Mouse (Mus musculus): ENCODE measurements around the gene Slc35e2. TPM values are rescaled to one million over a fixed set of nuclear protein-coding genes. Genes with fewer than 3 reads are reported as not detected.
"Not testable (repeated sequence)": the region's sequence is repeated elsewhere in the genome, so short reads cannot be mapped to it uniquely, and the experiment has no call there.

Gene Slc35e2
- polyA plus RNA-seq, 1 experiment from 2014 or later: 7.8 TPM

DNA sequence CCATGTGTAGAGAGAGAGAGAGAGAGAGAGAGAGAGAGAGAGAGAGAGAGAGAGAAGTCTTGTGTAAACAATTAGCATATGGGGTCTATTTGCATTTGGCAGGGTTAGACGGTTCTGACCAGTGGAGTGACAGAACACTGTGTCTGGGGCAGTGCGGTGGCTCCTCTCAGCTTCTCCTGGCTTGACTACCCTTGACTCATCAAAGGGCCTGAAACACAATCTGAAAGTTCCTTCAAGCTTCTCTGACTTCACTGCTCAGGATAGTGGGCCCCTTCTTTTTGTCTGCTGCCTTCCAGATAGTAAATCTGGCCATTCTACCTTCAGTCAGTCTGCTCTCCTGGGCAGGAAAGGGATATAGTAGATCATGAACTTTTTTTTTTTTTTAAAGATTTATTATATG, 5.6 kb downstream of the Slc35e2 start:
- 32% methylated on average over 2 of the region's 2 CpGs for WGBS

DNA sequence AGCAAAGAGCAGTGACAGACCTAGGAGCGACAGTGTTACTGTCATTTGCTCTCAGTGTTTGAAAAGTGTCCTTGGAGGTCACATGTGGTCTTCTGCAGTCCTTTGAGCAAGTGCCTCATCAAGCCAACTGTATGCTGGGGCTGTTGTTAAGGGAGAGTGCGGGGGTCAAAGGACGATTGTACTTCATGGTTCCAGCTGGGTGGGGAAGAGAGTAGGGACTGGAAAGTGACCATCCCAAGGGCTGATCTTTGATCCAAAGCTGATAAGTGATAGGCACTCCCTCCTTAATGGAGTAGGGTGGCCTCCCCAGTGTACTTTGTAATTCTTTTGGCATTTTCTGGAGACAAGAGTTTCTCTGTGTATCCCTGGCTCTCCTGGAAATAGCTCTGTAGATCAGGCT, 10.6 kb downstream of the Slc35e2 start:
- ATAC-seq (ENCODE audit: low FRiP score, low TSS enrichment): no peak
- Histone ChIP-seq H3K4me3 (ENCODE audit: low read length) (no peak overlapping the region), H3K4me1 (ENCODE audit: insufficient read depth, low read length) (no peaks in the 10 kb centered on the region), H3K9ac (replicated peaks; ENCODE audit: low read length) (no peak overlapping the region), H3K27me3 (ENCODE audit: insufficient read depth, low read length) (no peaks in the 10 kb centered on the region), H3K4me2 (replicated peaks; ENCODE audit: low read depth, low read length) (no peak overlapping the region), H3K36me3 (ENCODE audit: insufficient read depth, low read length) (peaks cover 59% of the 10 kb centered on the region), H3K9me3 (ENCODE audit: low read length) (no peaks in the 10 kb centered on the region), H3K27ac (ENCODE audit: low read length) (no peak overlapping the region)
- WGBS: 94% methylated on average over 3 of the region's 3 CpGs

More for the DNA sequence above, 5.6 kb downstream of the Slc35e2 start:
- no peak overlapping the region for H3K27ac ChIP-seq (ENCODE audit: low read length)
- H3K36me3 ChIP-seq (ENCODE audit: insufficient read depth, low read length): peaks cover 21% of the 10 kb centered on the region
- H3K9me3 ChIP-seq (ENCODE audit: low read length): no peaks in the 10 kb centered on the region
- H3K4me1 ChIP-seq (ENCODE audit: insufficient read depth, low read length): peaks cover 6% of the 10 kb centered on the region; the same call in 1 of the 2 replicates
- peak; percentile 52; the same call in 1 of the 2 replicates for ATAC-seq (ENCODE audit: low FRiP score, low TSS enrichment)
- no peak overlapping the region for H3K4me3 ChIP-seq (ENCODE audit: low read length)
- H3K4me2 ChIP-seq (replicated peaks; ENCODE audit: low read depth, low read length): no peak overlapping the region
- H3K9ac ChIP-seq (replicated peaks; ENCODE audit: low read length): no peak overlapping the region
- H3K27me3 ChIP-seq (ENCODE audit: insufficient read depth, low read length): no peaks in the 10 kb centered on the region

DNA sequence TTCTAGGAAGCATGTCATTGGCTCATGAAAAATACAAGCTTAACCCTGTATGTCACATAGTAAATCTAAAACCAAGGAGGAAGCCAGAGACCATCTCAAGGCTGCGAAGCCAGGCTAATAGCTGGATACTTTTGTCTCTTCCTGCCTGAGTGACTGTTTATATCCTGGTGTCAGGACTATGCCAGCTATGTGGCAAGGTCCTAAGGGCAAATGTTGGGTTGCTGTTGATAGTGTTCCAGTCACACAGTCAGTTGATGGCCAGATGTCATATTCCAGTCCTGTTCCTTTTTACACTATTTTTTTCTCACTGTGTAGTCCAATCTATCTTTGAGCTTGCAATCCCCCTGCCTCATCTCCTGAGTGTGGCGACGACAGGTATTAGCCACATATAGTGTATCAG, 12.0 kb downstream of the Slc35e2 start:
- Histone ChIP-seq H3K27me3 (ENCODE audit: insufficient read depth, low read length) (no peaks in the 10 kb centered on the region), H3K27ac (ENCODE audit: low read length) (no peak overlapping the region), H3K36me3 (ENCODE audit: insufficient read depth, low read length) (peaks cover 73% of the 10 kb centered on the region), H3K9ac (replicated peaks; ENCODE audit: low read length) (no peak overlapping the region), H3K4me2 (replicated peaks; ENCODE audit: low read depth, low read length) (no peak overlapping the region), H3K9me3 (ENCODE audit: low read length) (no peaks in the 10 kb centered on the region), H3K4me1 (ENCODE audit: insufficient read depth, low read length) (no peaks in the 10 kb centered on the region), H3K4me3 (ENCODE audit: low read length) (no peak overlapping the region)
- ATAC-seq (ENCODE audit: low FRiP score, low TSS enrichment): no peak
- WGBS: 96% methylated on average over 3 of the region's 3 CpGs

DNA sequence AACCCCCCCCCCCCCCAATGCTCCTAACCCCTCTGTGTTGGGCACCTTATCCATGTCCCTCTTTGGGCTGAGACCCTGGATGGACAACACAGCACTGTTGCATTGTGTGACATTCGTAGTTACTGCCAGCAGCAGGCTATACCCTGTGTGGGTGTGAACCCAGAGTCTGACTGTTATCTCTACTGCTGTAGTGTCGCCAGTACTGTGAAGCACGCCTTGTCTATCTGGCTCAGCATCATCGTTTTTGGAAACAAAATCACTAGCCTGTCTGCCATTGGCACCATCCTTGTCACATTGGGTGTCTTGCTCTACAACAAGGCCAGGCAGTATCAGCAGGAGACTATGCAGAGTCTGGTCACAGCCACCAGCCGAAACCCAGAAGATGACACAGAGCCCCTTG, 17.1 kb downstream of the Slc35e2 start:
- no peak for ATAC-seq (ENCODE audit: low FRiP score, low TSS enrichment)
- Histone ChIP-seq H3K4me1 (ENCODE audit: insufficient read depth, low read length) (peaks cover 1% of the 10 kb centered on the region; the same call in 1 of the 2 replicates), H3K9ac (replicated peaks; ENCODE audit: low read length) (no peak overlapping the region), H3K9me3 (ENCODE audit: low read length) (no peaks in the 10 kb centered on the region), H3K27ac (ENCODE audit: low read length) (no peak overlapping the region), H3K27me3 (ENCODE audit: insufficient read depth, low read length) (no peaks in the 10 kb centered on the region), H3K4me3 (ENCODE audit: low read length) (no peak overlapping the region), H3K4me2 (replicated peaks; ENCODE audit: low read depth, low read length) (no peak overlapping the region), H3K36me3 (ENCODE audit: insufficient read depth, low read length) (peaks cover 57% of the 10 kb centered on the region)
- WGBS: 92% methylated on average over 5 of the region's 5 CpGs

DNA sequence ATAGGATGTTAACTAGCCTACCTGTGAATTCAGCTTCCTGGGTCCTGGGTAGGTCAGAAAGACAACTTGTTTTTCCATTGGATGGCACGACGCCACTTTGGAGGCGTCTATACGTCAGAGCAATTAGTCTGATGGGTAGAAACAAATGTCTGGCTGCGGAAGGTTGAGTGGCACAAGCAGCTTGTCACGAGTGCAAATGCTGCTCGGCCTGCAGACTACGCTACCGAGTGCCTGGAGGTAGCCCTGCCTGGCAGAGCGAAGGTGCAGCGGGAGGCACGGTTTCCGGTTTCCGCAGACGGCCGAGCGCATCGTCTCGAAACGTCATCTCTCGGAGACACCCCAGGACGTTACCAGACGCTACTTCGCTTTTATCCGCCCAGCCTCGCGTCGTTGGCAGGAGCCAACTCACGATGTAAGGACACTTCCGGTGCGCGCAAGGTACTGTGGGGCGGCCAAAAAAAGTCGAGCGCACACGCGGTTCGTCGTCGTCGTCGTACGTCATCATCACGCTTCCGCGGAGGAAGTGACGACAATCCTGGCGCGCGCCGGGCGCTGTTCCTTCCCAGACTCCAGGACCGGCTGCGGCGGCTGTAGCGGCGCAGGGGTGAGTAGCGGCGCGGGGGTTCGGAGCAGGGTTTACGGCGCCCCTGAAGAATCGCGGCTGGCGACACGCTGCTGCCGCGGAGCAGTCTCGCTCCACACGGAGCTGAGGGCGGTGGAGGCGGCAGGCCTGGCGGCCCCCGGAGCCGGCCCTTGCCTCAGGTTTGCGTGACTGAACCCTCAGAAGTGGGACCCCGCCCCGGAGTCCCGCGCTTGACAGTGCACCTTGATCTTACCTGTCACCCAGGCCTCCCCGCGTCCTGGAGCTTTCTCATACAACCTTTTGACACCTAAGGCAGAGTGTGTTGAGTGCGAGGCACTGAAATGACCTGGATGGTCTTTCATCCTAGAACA, 23.4 kb downstream of the Slc35e2 start, which contains the start of gene Cdk11b:
Cdk11b (plus strand) TSS at position 517 of the 954 bp plus-strand sequence.
- Histone ChIP-seq H3K4me3 (ENCODE audit: low read length) (peak within 1 kb of the TSS; percentile 92), H3K9me3 (ENCODE audit: low read length) (no peaks in the 10 kb centered on the region), H3K27ac (ENCODE audit: low read length) (peak within 1 kb of the TSS; percentile 95), H3K27me3 (ENCODE audit: insufficient read depth, low read length) (no peaks in the 10 kb centered on the region), H3K4me2 (replicated peaks; ENCODE audit: low read depth, low read length) (peak within 1 kb of the TSS; percentile 89), H3K36me3 (ENCODE audit: insufficient read depth, low read length) (peaks cover 26% of the 10 kb centered on the region), H3K9ac (replicated peaks; ENCODE audit: low read length) (peak within 1 kb of the TSS; percentile 88), H3K4me1 (ENCODE audit: insufficient read depth, low read length) (peaks cover 8% of the 10 kb centered on the region; the same call in 1 of the 2 replicates)
- whole genome bisulfite sequencing: under 1% methylated on average over 84 of the region's 84 CpGs
- ATAC-seq (ENCODE audit: low FRiP score, low TSS enrichment): peak; percentile 100

DNA sequence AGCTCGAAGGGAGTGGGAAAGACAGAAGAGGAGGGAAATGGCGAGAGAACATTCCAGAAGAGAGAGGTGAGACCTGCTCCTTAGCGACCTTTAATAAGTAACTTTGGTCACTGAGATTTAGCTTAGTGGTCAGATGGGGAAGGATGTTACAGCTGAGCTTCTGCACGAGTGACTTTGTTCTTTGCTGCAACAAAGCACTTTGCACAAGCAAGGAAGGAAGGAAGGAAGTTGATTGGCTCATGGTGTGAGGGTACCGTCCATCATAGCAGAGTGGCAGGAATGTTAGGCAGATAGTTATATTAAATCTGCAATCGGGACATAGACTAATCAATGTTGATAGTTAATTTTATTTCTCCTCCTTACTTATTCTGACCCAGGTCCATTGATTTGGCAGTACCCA, 29.1 kb downstream of the Slc35e2 start:
- ATAC-seq (ENCODE audit: low FRiP score, low TSS enrichment): no peak
- H3K4me2 ChIP-seq (replicated peaks; ENCODE audit: low read depth, low read length): no peak overlapping the region
- no peak overlapping the region for H3K9ac ChIP-seq (replicated peaks; ENCODE audit: low read length)
- H3K4me3 ChIP-seq (ENCODE audit: low read length): no peak overlapping the region
- H3K27ac ChIP-seq (ENCODE audit: low read length): no peak overlapping the region
- H3K36me3 ChIP-seq (ENCODE audit: insufficient read depth, low read length): peaks cover 61% of the 10 kb centered on the region
- WGBS: 87% methylated on average over 6 of the region's 6 CpGs
- no peaks in the 10 kb centered on the region for H3K4me1 ChIP-seq (ENCODE audit: insufficient read depth, low read length)
- H3K27me3 ChIP-seq (ENCODE audit: insufficient read depth, low read length): no peaks in the 10 kb centered on the region
- H3K9me3 ChIP-seq (ENCODE audit: low read length): no peaks in the 10 kb centered on the region

DNA sequence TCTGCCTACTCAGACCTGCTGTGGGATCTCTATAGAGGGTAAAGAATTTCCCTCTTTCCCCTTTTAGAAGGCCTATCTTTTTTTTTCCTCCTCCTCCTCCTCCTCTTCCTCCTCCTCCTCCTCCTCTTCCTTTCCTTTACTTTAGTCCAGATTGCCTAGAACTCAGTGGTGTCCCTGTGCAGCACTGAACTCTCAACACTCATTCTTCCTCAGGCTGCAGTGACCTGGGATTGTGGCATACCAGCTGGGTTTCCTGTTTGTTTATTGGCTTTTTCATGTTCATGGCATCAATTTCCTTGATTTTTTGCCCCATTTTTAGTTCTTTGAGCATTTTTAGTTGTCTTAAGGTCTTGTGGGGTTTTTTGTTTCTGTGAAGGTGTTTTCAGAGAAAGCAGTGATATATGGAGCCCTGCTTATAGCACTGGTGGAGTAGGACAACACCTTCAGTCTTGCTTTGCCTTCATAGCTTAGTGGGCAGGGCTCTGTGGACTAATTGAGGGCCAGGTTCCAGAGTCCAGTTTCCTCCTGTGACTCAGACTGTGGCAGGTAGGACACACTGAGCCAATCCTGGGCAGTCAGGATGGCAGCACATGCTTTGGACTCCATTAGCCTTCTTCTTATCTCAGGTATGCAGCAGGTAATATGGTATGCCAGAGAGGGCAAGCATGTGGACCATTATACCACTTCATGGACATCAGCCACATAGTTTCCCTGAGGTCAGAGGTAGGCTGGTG, 34.7 kb downstream of the Slc35e2 start:
- H3K36me3 ChIP-seq (ENCODE audit: insufficient read depth, low read length): peaks cover 69% of the 10 kb centered on the region
- no peak for ATAC-seq (ENCODE audit: low FRiP score, low TSS enrichment)
- H3K4me1 ChIP-seq (ENCODE audit: insufficient read depth, low read length): no peaks in the 10 kb centered on the region
- no peak overlapping the region for H3K4me3 ChIP-seq (ENCODE audit: low read length)
- H3K27ac ChIP-seq (ENCODE audit: low read length): no peak overlapping the region
- no peak overlapping the region for H3K4me2 ChIP-seq (replicated peaks; ENCODE audit: low read depth, low read length)
- no peaks in the 10 kb centered on the region for H3K9me3 ChIP-seq (ENCODE audit: low read length)
- no peak overlapping the region for H3K9ac ChIP-seq (replicated peaks; ENCODE audit: low read length)
- H3K27me3 ChIP-seq (ENCODE audit: insufficient read depth, low read length): no peaks in the 10 kb centered on the region

DNA sequence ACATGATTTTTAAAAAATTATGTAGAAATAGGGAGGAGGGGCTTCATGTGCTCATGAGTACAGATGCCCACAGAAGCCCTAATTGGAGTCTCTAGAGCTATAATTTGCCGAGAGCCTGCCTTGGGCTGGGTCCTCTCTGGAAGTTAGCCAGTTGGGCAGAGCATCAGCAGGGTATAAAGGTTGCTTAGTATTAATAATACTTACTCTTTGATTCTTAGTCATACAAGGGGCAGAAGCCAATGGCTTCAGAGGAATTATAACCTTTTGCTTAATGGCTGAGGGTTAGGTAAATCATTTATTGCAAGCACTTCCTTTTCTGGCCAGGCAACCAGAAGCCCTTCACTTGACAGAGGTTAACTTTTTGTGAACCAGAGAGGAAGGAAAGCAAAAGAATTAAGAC, 42.3 kb downstream of the Slc35e2 start:
- Histone ChIP-seq H3K4me2 (replicated peaks; ENCODE audit: low read depth, low read length) (no peak overlapping the region), H3K36me3 (ENCODE audit: insufficient read depth, low read length) (peaks cover 60% of the 10 kb centered on the region), H3K27me3 (ENCODE audit: insufficient read depth, low read length) (no peaks in the 10 kb centered on the region), H3K4me1 (ENCODE audit: insufficient read depth, low read length) (no peaks in the 10 kb centered on the region), H3K9ac (replicated peaks; ENCODE audit: low read length) (no peak overlapping the region), H3K9me3 (ENCODE audit: low read length) (no peaks in the 10 kb centered on the region), H3K4me3 (ENCODE audit: low read length) (no peak overlapping the region), H3K27ac (ENCODE audit: low read length) (no peak overlapping the region)
- WGBS: 81% methylated on average over 1 of the region's 1 CpGs
- ATAC-seq (ENCODE audit: low FRiP score, low TSS enrichment): no peak

DNA sequence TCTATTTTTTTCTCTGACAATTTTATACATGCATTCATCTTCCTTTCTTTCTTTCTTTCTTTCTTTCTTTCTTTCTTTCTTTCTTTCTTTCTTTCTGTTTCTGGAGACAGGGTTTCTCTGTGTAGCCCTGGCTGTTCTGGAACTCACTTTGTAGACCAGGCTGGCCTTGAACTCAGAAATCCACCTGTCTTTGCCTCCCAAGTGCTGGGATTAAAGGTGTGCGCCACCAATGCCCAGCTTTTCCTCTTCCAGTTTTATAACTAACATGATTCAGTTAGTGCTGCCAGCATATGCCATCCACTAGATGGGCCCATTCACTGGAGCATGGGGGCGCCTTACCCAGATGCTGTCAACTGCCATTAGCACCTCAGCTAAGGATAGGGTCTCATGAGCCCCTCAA, 44.1 kb downstream of the Slc35e2 start, which contains the start of gene Gm10563:
Gm10563 (minus strand) TSS at position 101 of the 400 bp plus-strand sequence.
- H3K27ac ChIP-seq (ENCODE audit: low read length); H3K4me2 ChIP-seq (replicated peaks; ENCODE audit: low read depth, low read length); H3K27me3 ChIP-seq (ENCODE audit: insufficient read depth, low read length); ATAC-seq (ENCODE audit: low FRiP score, low TSS enrichment); H3K9me3 ChIP-seq (ENCODE audit: low read length); H3K4me3 ChIP-seq (ENCODE audit: low read length); H3K9ac ChIP-seq (replicated peaks; ENCODE audit: low read length); H3K4me1 ChIP-seq (ENCODE audit: insufficient read depth, low read length): not testable (repeated sequence)
- 96% methylated on average over 2 of the region's 2 CpGs for WGBS
- H3K36me3 ChIP-seq (ENCODE audit: insufficient read depth, low read length): peaks cover 69% of the 10 kb centered on the region

All from kidney, embryonic 16.5 days (tissue).